Mouse (Mus musculus): ENCODE results near the gene Gm49450. TPM values are rescaled to one million over a fixed set of nuclear protein-coding genes. Genes with fewer than 3 reads are reported as not detected.

The Gm49450 gene
- polyA plus RNA-seq, 1 experiment = 82.1 TPM

GRCm38 (mm10) chr15:98917538-98918498, 35.5 kb downstream of the Gm49450 start, which contains the start of gene Lmbr1l:
TSS of gene Lmbr1l (minus strand) at chr15:98918231.
- Histone ChIP-seq H3K36me3 (ENCODE audit: control insufficient read depth, insufficient read depth, low read length) (peaks cover 11% of the 10 kb centered on the region; the same call in 1 of the 2 replicates), H3K4me3 (ENCODE audit: control insufficient read depth, insufficient read depth, low read length) (peak within 1 kb of the TSS; percentile 90), H3K4me1 (replicated peaks; ENCODE audit: control insufficient read depth, insufficient read depth, low read length) (peaks cover 18% of the 10 kb centered on the region), H3K27me3 (ENCODE audit: control insufficient read depth, insufficient read depth, low read length) (no peaks in the 10 kb centered on the region), H3K27ac (ENCODE audit: control insufficient read depth, insufficient read depth, low read length) (peak within 1 kb of the TSS; percentile 70)
- TF ChIP-seq CTCF (IDR thresholded peaks at IDR 0.05; ENCODE audit: borderline replicate concordance, control insufficient read depth, extremely low read depth, insufficient read depth, low read length, poor library complexity) = peak; percentile 53; the same call in 1 of the 2 replicates
- peak; percentile 45; the same call in 1 of the 2 replicates for TF ChIP-seq POLR2A (IDR thresholded peaks at IDR 0.05; ENCODE audit: control insufficient read depth, extremely low read depth, insufficient read depth, low read length, poor library complexity)
- WGBS = under 1% methylated on average over 82 of the region's 82 CpGs
- DNase-seq = peak; percentile 99

GRCm38 (mm10) chr15:98917091-98917490, 36.3 kb downstream of the Gm49450 start:
- peaks cover 18% of the 10 kb centered on the region for H3K4me1 ChIP-seq (replicated peaks; ENCODE audit: control insufficient read depth, insufficient read depth, low read length)
- under 1% methylated on average over 14 of the region's 14 CpGs for WGBS
- peak overlapping the region; percentile 90 for H3K4me3 ChIP-seq (ENCODE audit: control insufficient read depth, insufficient read depth, low read length)
- no peaks in the 10 kb centered on the region for H3K27me3 ChIP-seq (ENCODE audit: control insufficient read depth, insufficient read depth, low read length)
- peak overlapping the region; percentile 23; the same call in 1 of the 2 replicates for H3K27ac ChIP-seq (ENCODE audit: control insufficient read depth, insufficient read depth, low read length)
- DNase-seq = no peak
- TF ChIP-seq CTCF (IDR thresholded peaks at IDR 0.05; ENCODE audit: borderline replicate concordance, control insufficient read depth, extremely low read depth, insufficient read depth, low read length, poor library complexity) = no peak
- TF ChIP-seq POLR2A (IDR thresholded peaks at IDR 0.05; ENCODE audit: control insufficient read depth, extremely low read depth, insufficient read depth, low read length, poor library complexity) = no peak
- peaks cover 17% of the 10 kb centered on the region for H3K36me3 ChIP-seq (ENCODE audit: control insufficient read depth, insufficient read depth, low read length)

GRCm38 (mm10) chr15:98916016-98916415, 37.3 kb downstream of the Gm49450 start:
- WGBS = 97% methylated on average over 4 of the region's 4 CpGs

GRCm38 (mm10) chr15:98914903-98915302, 38.4 kb downstream of the Gm49450 start:
- Histone ChIP-seq H3K4me1 (replicated peaks; ENCODE audit: control insufficient read depth, insufficient read depth, low read length) (peaks cover 18% of the 10 kb centered on the region), H3K36me3 (ENCODE audit: control insufficient read depth, insufficient read depth, low read length) (peaks cover 36% of the 10 kb centered on the region), H3K27me3 (ENCODE audit: control insufficient read depth, insufficient read depth, low read length) (no peaks in the 10 kb centered on the region), H3K27ac (ENCODE audit: control insufficient read depth, insufficient read depth, low read length) (no peak overlapping the region), H3K4me3 (ENCODE audit: control insufficient read depth, insufficient read depth, low read length) (no peak overlapping the region)
- DNase-seq = peak; percentile 25
- TF ChIP-seq POLR2A (IDR thresholded peaks at IDR 0.05; ENCODE audit: control insufficient read depth, extremely low read depth, insufficient read depth, low read length, poor library complexity) (no peak), CTCF (IDR thresholded peaks at IDR 0.05; ENCODE audit: borderline replicate concordance, control insufficient read depth, extremely low read depth, insufficient read depth, low read length, poor library complexity) (no peak)
- WGBS = 92% methylated on average over 6 of the region's 6 CpGs

More at GRCm38 (mm10) chr15:98916016-98916415, 37.3 kb downstream of the Gm49450 start:
- Histone ChIP-seq H3K36me3 (ENCODE audit: control insufficient read depth, insufficient read depth, low read length) (peaks cover 28% of the 10 kb centered on the region), H3K27ac (ENCODE audit: control insufficient read depth, insufficient read depth, low read length) (no peak overlapping the region), H3K27me3 (ENCODE audit: control insufficient read depth, insufficient read depth, low read length) (no peaks in the 10 kb centered on the region), H3K4me1 (replicated peaks; ENCODE audit: control insufficient read depth, insufficient read depth, low read length) (peaks cover 18% of the 10 kb centered on the region), H3K4me3 (ENCODE audit: control insufficient read depth, insufficient read depth, low read length) (no peak overlapping the region)
- DNase-seq = no peak
- no peak for TF ChIP-seq CTCF (IDR thresholded peaks at IDR 0.05; ENCODE audit: borderline replicate concordance, control insufficient read depth, extremely low read depth, insufficient read depth, low read length, poor library complexity)
- TF ChIP-seq POLR2A (IDR thresholded peaks at IDR 0.05; ENCODE audit: control insufficient read depth, extremely low read depth, insufficient read depth, low read length, poor library complexity) = no peak

- no peaks in the 10 kb centered on the region for H3K27me3 ChIP-seq (ENCODE audit: control insufficient read depth, insufficient read depth, low read length)
- 70% methylated on average over 10 of the region's 10 CpGs for WGBS
- DNase-seq = peak; percentile 50
- peaks cover 44% of the 10 kb centered on the region for H3K36me3 ChIP-seq (ENCODE audit: control insufficient read depth, insufficient read depth, low read length)
- H3K4me1 ChIP-seq (replicated peaks; ENCODE audit: control insufficient read depth, insufficient read depth, low read length) = no peaks in the 10 kb centered on the region
- H3K27ac ChIP-seq (ENCODE audit: control insufficient read depth, insufficient read depth, low read length) = no peak overlapping the region
- TF ChIP-seq CTCF (IDR thresholded peaks at IDR 0.05; ENCODE audit: borderline replicate concordance, control insufficient read depth, extremely low read depth, insufficient read depth, low read length, poor library complexity) = peak; percentile 75; the same call in 1 of the 2 replicates
- TF ChIP-seq POLR2A (IDR thresholded peaks at IDR 0.05; ENCODE audit: control insufficient read depth, extremely low read depth, insufficient read depth, low read length, poor library complexity) = no peak
- no peak overlapping the region for H3K4me3 ChIP-seq (ENCODE audit: control insufficient read depth, insufficient read depth, low read length)
Measured at GRCm38 (mm10) chr15:98904692-98905091, 48.7 kb downstream of the Gm49450 start.

GRCm38 (mm10) chr15:98902600-98902999, 50.8 kb downstream of the Gm49450 start:
- no peak for DNase-seq
- peaks cover 23% of the 10 kb centered on the region for H3K36me3 ChIP-seq (ENCODE audit: control insufficient read depth, insufficient read depth, low read length)
- 99% methylated on average over 2 of the region's 2 CpGs for WGBS
- H3K27ac ChIP-seq (ENCODE audit: control insufficient read depth, insufficient read depth, low read length) = no peak overlapping the region
- peaks cover 12% of the 10 kb centered on the region for H3K27me3 ChIP-seq (ENCODE audit: control insufficient read depth, insufficient read depth, low read length)
- no peak overlapping the region for H3K4me3 ChIP-seq (ENCODE audit: control insufficient read depth, insufficient read depth, low read length)
- no peak for TF ChIP-seq CTCF (IDR thresholded peaks at IDR 0.05; ENCODE audit: borderline replicate concordance, control insufficient read depth, extremely low read depth, insufficient read depth, low read length, poor library complexity)
- no peak for TF ChIP-seq POLR2A (IDR thresholded peaks at IDR 0.05; ENCODE audit: control insufficient read depth, extremely low read depth, insufficient read depth, low read length, poor library complexity)
- no peaks in the 10 kb centered on the region for H3K4me1 ChIP-seq (replicated peaks; ENCODE audit: control insufficient read depth, insufficient read depth, low read length)
